ENCODE assay signal across 9 mouse cellular contexts in the genomic region with DNA sequence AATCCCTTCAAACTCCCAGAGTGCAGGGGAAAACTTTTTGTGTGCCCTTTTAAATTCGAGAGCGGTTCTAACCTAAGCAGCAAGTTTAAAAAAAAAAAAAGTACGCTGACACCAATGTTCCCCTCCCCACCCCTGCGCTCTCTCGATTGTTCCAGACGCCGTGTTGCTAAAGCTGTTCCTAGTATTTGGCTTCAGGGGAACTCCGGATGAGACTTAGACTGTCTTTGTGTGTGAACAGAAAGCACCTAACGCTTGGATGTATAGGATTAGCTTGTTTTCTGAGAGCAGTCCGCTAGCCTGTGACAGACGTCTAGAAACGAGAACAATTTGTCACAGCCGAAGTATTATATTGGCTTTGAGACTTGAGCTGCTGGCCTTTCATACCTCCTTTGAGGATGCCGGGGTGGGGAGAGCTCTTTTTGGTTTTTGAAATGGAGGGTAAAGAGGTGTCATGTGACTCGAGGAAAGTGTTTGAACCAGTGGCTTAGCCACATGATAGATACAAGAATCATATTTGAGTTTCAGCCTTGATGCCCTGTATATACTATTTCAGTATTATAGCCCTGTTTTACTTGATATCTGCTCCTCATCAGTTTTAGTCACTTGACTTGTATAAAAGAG. TPM values are rescaled to one million over a fixed set of nuclear protein-coding genes. Genes with fewer than 3 reads are reported as not detected.
DNase-seq lines count a peak whose midpoint lies in the region; ATAC-seq and TF ChIP-seq lines count a peak whose summit lies in the region.
"Had no signal": no experiment of that assay in that cellular context is flagged by ENCODE, and none has a peak within 500 bp of the region (broad histone marks: within the 10 kb centered on the region; RNA-seq: fewer than 3 reads in every experiment).

No protein-coding gene starts in this region.

- TF ChIP-seq EP300 in ES-Bruce4 (IDR thresholded peaks at IDR 0.05; ENCODE audit: insufficient read depth, low read depth, low read length): no peak

- H3K36me3 ChIP-seq in ES-Bruce4 (ENCODE audit: control insufficient read depth, insufficient read depth, low read length, poor library complexity, severe bottlenecking): no peaks in the 10 kb centered on the region
- peaks cover 4% of the 10 kb centered on the region; the same call in 1 of the 2 replicates for H3K36me3 ChIP-seq in embryonic facial prominence, embryonic 12.5 days
- H3K36me3 ChIP-seq in megakaryocyte, embryonic 14.5 days (replicated peaks; ENCODE audit: low read length): peaks cover 29% of the 10 kb centered on the region

- peak; percentile 6 for DNase-seq in adrenal gland, postnatal 10 days
- DNase-seq in adrenal gland, postnatal 4 days (ENCODE audit: low spot score in 2 of 2): no peak
- DNase-seq in thymus, postnatal 4 days: peak; percentile 35
- no peak for DNase-seq in frontal cortex, postnatal 36 days (ENCODE audit: low spot score in 2 of 2)

- H3K4me2 ChIP-seq in embryonic facial prominence, embryonic 12.5 days (replicated peaks): peak overlapping the region; percentile 75

- TF ChIP-seq POLR2A in ES-Bruce4 (IDR thresholded peaks at IDR 0.05; ENCODE audit: insufficient read depth, low read length): no peak

- H3K9me3 ChIP-seq in ES-Bruce4 (replicated peaks; ENCODE audit: control insufficient read depth, insufficient read depth, low read length, poor library complexity, severe bottlenecking): no peaks in the 10 kb centered on the region
- no peaks in the 10 kb centered on the region for H3K9me3 ChIP-seq in embryonic facial prominence, embryonic 12.5 days
- H3K9me3 ChIP-seq in megakaryocyte, embryonic 14.5 days: no peaks in the 10 kb centered on the region

- no peak; the same call in 1 of the 2 replicates for ATAC-seq in embryonic facial prominence, embryonic 12.5 days (ENCODE audit: insufficient number of reproducible peaks, insufficient read depth, low FRiP score, low TSS enrichment)
- peak; percentile 53 for ATAC-seq in inflammation-experienced regulatory T-cells, adult 6 months

- no peaks in the 10 kb centered on the region for H3K27me3 ChIP-seq in ES-Bruce4 (ENCODE audit: control insufficient read depth, insufficient read depth, low read length, poor library complexity, severe bottlenecking)
- H3K27me3 ChIP-seq in embryonic facial prominence, embryonic 12.5 days: no peaks in the 10 kb centered on the region
- peaks cover 4% of the 10 kb centered on the region for H3K27me3 ChIP-seq in megakaryocyte, embryonic 14.5 days (replicated peaks)

- H3K27ac ChIP-seq in ES-Bruce4 (ENCODE audit: insufficient read depth, low read length): no peak overlapping the region
- H3K27ac ChIP-seq in embryonic facial prominence, embryonic 12.5 days: no peak overlapping the region

- TF ChIP-seq CTCF in ES-Bruce4 (IDR thresholded peaks at IDR 0.05; ENCODE audit: low read depth, low read length): no peak

- H3K4me1 ChIP-seq in ES-Bruce4 (ENCODE audit: control insufficient read depth, insufficient read depth, low read length): no peaks in the 10 kb centered on the region
- peaks cover 5% of the 10 kb centered on the region; the same call in 1 of the 2 replicates for H3K4me1 ChIP-seq in embryonic facial prominence, embryonic 12.5 days
- H3K4me1 ChIP-seq in megakaryocyte, embryonic 14.5 days: peaks cover 35% of the 10 kb centered on the region

- H3K4me3 ChIP-seq in ES-Bruce4 (ENCODE audit: low read depth, low read length): peak overlapping the region; percentile 96
- H3K4me3 ChIP-seq in embryonic facial prominence, embryonic 12.5 days: peak overlapping the region; percentile 99
- peak overlapping the region; percentile 96 for H3K4me3 ChIP-seq in megakaryocyte, embryonic 14.5 days (replicated peaks)

- peak overlapping the region; percentile 92 for H3K9ac ChIP-seq in ES-Bruce4 (ENCODE audit: low read depth, poor library complexity, severe bottlenecking)
- peak overlapping the region; percentile 92 for H3K9ac ChIP-seq in embryonic facial prominence, embryonic 12.5 days

- 2% methylated on average over 15 of the region's 15 CpGs for WGBS in embryonic facial prominence, embryonic 12.5 days

RNA-seq across cellular contexts. Expression of a gene that starts 1.0 kb away (rescaled TPM):
- 10 to 100 TPM; 17.0 to 18.1 TPM for total RNA-seq in adrenal gland, postnatal 10 days (2021)
- total RNA-seq in adrenal gland, postnatal 4 days (2021): 10 to 100 TPM; 26.2 to 26.5 TPM
- polyA plus RNA-seq in ES-Bruce4 (2011; ENCODE audit: insufficient read depth, insufficient read length, low read depth, missing spikeins): 17.5 and 17.6 TPM in 2 replicates
- 10.4 and 11.4 TPM in 2 replicates for polyA plus RNA-seq in embryonic facial prominence, embryonic 12.5 days (2016; fragmentation: Nextera tagmentation; extraction: Ambion mirVana)
- polyA plus RNA-seq in inflammation-experienced regulatory T-cells, adult 6 months (2017; shearing (Covaris generic)): 10 to 100 TPM; 10.8 to 15.1 (median 14.4) TPM
- polyA plus RNA-seq in megakaryocyte, embryonic 14.5 days (2012; ENCODE audit: insufficient read depth, low replicate concordance): 0.35 and 0.78 TPM in 2 replicates

RNA-seq across cellular contexts. Expression of a gene that starts 29.9 kb away (rescaled TPM):
- 10 to 100 TPM; 37.1 to 46.2 TPM for total RNA-seq in adrenal gland, postnatal 10 days (2021)
- 10 to 100 TPM; 30.9 to 41.7 TPM for total RNA-seq in adrenal gland, postnatal 4 days (2021)
- polyA plus RNA-seq in ES-Bruce4 (2011; ENCODE audit: insufficient read depth, insufficient read length, low read depth, missing spikeins): 27.0 and 38.3 TPM in 2 replicates
- polyA plus RNA-seq in embryonic facial prominence, embryonic 12.5 days (2016; fragmentation: Nextera tagmentation; extraction: Ambion mirVana): 59.3 and 59.9 TPM in 2 replicates
- polyA plus RNA-seq in inflammation-experienced regulatory T-cells, adult 6 months (2017; shearing (Covaris generic)): under 1 TPM in 2 of 3 experiments, not detected in 1; 0.59 to 0.79 TPM
- polyA plus RNA-seq in megakaryocyte, embryonic 14.5 days (2012; ENCODE audit: insufficient read depth, low replicate concordance): 3.8 TPM in 1 of 2 replicates, not detected in the other

RNA-seq across cellular contexts. Expression of a gene that starts 30.0 kb away (rescaled TPM):
- under 1 TPM; 0.42 to 0.60 TPM for total RNA-seq in adrenal gland, postnatal 10 days (2021)
- under 1 TPM; 0.17 to 0.31 TPM for total RNA-seq in adrenal gland, postnatal 4 days (2021)
- not detected in 2 replicates for polyA plus RNA-seq in ES-Bruce4 (2011; ENCODE audit: insufficient read depth, insufficient read length, low read depth, missing spikeins)
- 0.60 and 0.81 TPM in 2 replicates for polyA plus RNA-seq in embryonic facial prominence, embryonic 12.5 days (2016; fragmentation: Nextera tagmentation; extraction: Ambion mirVana)
- not detected for polyA plus RNA-seq in inflammation-experienced regulatory T-cells, adult 6 months (2017; shearing (Covaris generic))
- not detected in 2 replicates for polyA plus RNA-seq in megakaryocyte, embryonic 14.5 days (2012; ENCODE audit: insufficient read depth, low replicate concordance)

RNA-seq across cellular contexts. Expression of a gene that starts 54.8 kb away (rescaled TPM):
- under 1 TPM in 1 of 2 experiments, not detected in 1; 0.09 TPM for total RNA-seq in adrenal gland, postnatal 10 days (2021)
- not detected for total RNA-seq in adrenal gland, postnatal 4 days (2021)
- not detected in 2 replicates for polyA plus RNA-seq in ES-Bruce4 (2011; ENCODE audit: insufficient read depth, insufficient read length, low read depth, missing spikeins)
- polyA plus RNA-seq in embryonic facial prominence, embryonic 12.5 days (2016; fragmentation: Nextera tagmentation; extraction: Ambion mirVana): 0.09 and 0.31 TPM in 2 replicates
- not detected for polyA plus RNA-seq in inflammation-experienced regulatory T-cells, adult 6 months (2017; shearing (Covaris generic))
- polyA plus RNA-seq in megakaryocyte, embryonic 14.5 days (2012; ENCODE audit: insufficient read depth, low replicate concordance): 0.02 and 0.92 TPM in 2 replicates
- total RNA-seq: neutrophil, adult 5-6 weeks had no signal

Comparison
In these comparisons a context has a peak if more than half of its experiments do, and no peak if none do; other contexts are left out.
1. DNase-seq: peak in adrenal gland, postnatal 10 days (single experiment) and thymus, postnatal 4 days (single experiment); none in adrenal gland, postnatal 4 days (0 of 2) and frontal cortex, postnatal 36 days (0 of 2).
2. Peak in every context shown above with its lines, with median percentiles within 50 percentile points of each other: H3K4me3 ChIP-seq.